12 mouse cellular contexts compared by ENCODE assay signal in genomic region chr13:47948098-47948865, GRCm38 (mm10).
DNase-seq lines count a peak whose midpoint lies in the region; ATAC-seq and TF ChIP-seq lines count a peak whose summit lies in the region.
"Had no signal": no experiment of that assay in that cellular context is flagged by ENCODE, and none has a peak within 500 bp of the region (broad histone marks: within the 10 kb centered on the region; RNA-seq: fewer than 3 reads in every experiment).

No protein-coding gene starts in this region.

- H3K9me3 ChIP-seq in embryonic facial prominence, embryonic 13.5 days: no peaks in the 10 kb centered on the region
- no peaks in the 10 kb centered on the region for H3K9me3 ChIP-seq in embryonic facial prominence, embryonic 10.5 days
- H3K9me3 ChIP-seq in forebrain, postnatal 0 days (ENCODE audit: low read length): no peaks in the 10 kb centered on the region
- H3K9me3 ChIP-seq: neural tube, embryonic 12.5 days had no signal

- TF ChIP-seq CTCF in left cerebral cortex, adult 2 months (IDR thresholded peaks at IDR 0.05): no peak
- TF ChIP-seq CTCF in brain, embryonic 14.5 days (IDR thresholded peaks at IDR 0.05; ENCODE audit: borderline replicate concordance, extremely low read depth, insufficient read depth, insufficient read length): no peak
- no peak for TF ChIP-seq CTCF in forebrain, postnatal 0 days (IDR thresholded peaks at IDR 0.05; ENCODE audit: low read depth)

- H3K4me3 ChIP-seq in embryonic facial prominence, embryonic 13.5 days: no peak overlapping the region
- H3K4me3 ChIP-seq in embryonic facial prominence, embryonic 10.5 days: no peak overlapping the region
- no peak overlapping the region for H3K4me3 ChIP-seq in left cerebral cortex, adult 2 months
- no peak overlapping the region for H3K4me3 ChIP-seq in forebrain, postnatal 0 days (ENCODE audit: low read depth, low read length)
- H3K4me3 ChIP-seq: megakaryocyte, embryonic 14.5 days; neural tube, embryonic 12.5 days had no signal

- no peak for DNase-seq in embryonic facial prominence, embryonic 10.5 days (ENCODE audit: low spot score)
- DNase-seq in left cerebral cortex, postnatal 4 days: peak; percentile 59
- no peak for DNase-seq in left cerebral cortex, adult 2 months (ENCODE audit: extremely low spot score in 1 of 2, low spot score in 2 of 2)
- peak; percentile 93 for DNase-seq in brain, embryonic 14.5 days (ENCODE audit: low read depth)
- DNase-seq in forebrain, postnatal 0 days: peak; percentile 34
- DNase-seq in right cerebral cortex, postnatal 4 days: no peak
- no peak for DNase-seq in spleen, adult 12 weeks (ENCODE audit: low spot score)
- DNase-seq: gastrocnemius, postnatal 36 days had no signal

- WGBS in embryonic facial prominence, embryonic 13.5 days: 63% methylated on average over 10 of the region's 10 CpGs
- WGBS in embryonic facial prominence, embryonic 10.5 days: 82% methylated on average over 10 of the region's 10 CpGs
- 43% methylated on average over 10 of the region's 10 CpGs for WGBS in forebrain, postnatal 0 days

- H3K4me1 ChIP-seq in embryonic facial prominence, embryonic 13.5 days: peaks cover 6% of the 10 kb centered on the region; the same call in 1 of the 2 replicates
- H3K4me1 ChIP-seq in embryonic facial prominence, embryonic 10.5 days: peaks cover 3% of the 10 kb centered on the region; the same call in 1 of the 2 replicates
- 0 out of 2 replicates have a peak, but pooled peaks cover 7% of the 10 kb centered on the region for H3K4me1 ChIP-seq in forebrain, postnatal 0 days (ENCODE audit: insufficient read depth)
- H3K4me1 ChIP-seq: megakaryocyte, embryonic 14.5 days had no signal

- H3K27ac ChIP-seq in embryonic facial prominence, embryonic 13.5 days: 0 out of 2 replicates have a peak overlapping the region, but pooled peaks have one; percentile 44
- H3K27ac ChIP-seq in embryonic facial prominence, embryonic 10.5 days (replicated peaks): no peak overlapping the region
- H3K27ac ChIP-seq in left cerebral cortex, adult 2 months: no peak overlapping the region
- no peak overlapping the region for H3K27ac ChIP-seq in forebrain, postnatal 0 days (ENCODE audit: low read depth, low read length)
- H3K27ac ChIP-seq: neural tube, embryonic 12.5 days had no signal

- H3K9ac ChIP-seq in embryonic facial prominence, embryonic 13.5 days: no peak overlapping the region
- H3K9ac ChIP-seq in forebrain, postnatal 0 days: no peak overlapping the region
- H3K9ac ChIP-seq: neural tube, embryonic 12.5 days had no signal

- TF ChIP-seq POLR2A in brain, embryonic 14.5 days (IDR thresholded peaks at IDR 0.05; ENCODE audit: borderline replicate concordance, extremely low read depth, insufficient read depth, insufficient read length, poor library complexity, severe bottlenecking): no peak

- ATAC-seq in embryonic facial prominence, embryonic 13.5 days (ENCODE audit: insufficient number of reproducible peaks, insufficient read depth, low FRiP score, low TSS enrichment, low read depth): no peak
- no peak for ATAC-seq in forebrain, postnatal 0 days

- intact Hi-C loops in left cerebral cortex, postnatal 4 days (cut with DNase I): no loop called here
- intact Hi-C loops in left cerebral cortex, adult 2 months (cut with DNase I): no loop called here

- H3K36me3 ChIP-seq in embryonic facial prominence, embryonic 13.5 days: no peaks in the 10 kb centered on the region
- H3K36me3 ChIP-seq in embryonic facial prominence, embryonic 10.5 days (replicated peaks): no peaks in the 10 kb centered on the region
- H3K36me3 ChIP-seq in forebrain, postnatal 0 days (ENCODE audit: insufficient read depth): no peaks in the 10 kb centered on the region
- H3K36me3 ChIP-seq: neural tube, embryonic 12.5 days had no signal

- no peak overlapping the region for H3K4me2 ChIP-seq in embryonic facial prominence, embryonic 13.5 days
- no peak overlapping the region for H3K4me2 ChIP-seq in forebrain, postnatal 0 days (ENCODE audit: low read depth)
- H3K4me2 ChIP-seq: liver, embryonic 11.5 days; neural tube, embryonic 12.5 days had no signal

- peaks cover 4% of the 10 kb centered on the region; the same call in 1 of the 2 replicates for H3K27me3 ChIP-seq in embryonic facial prominence, embryonic 13.5 days
- peaks cover 6% of the 10 kb centered on the region for H3K27me3 ChIP-seq in embryonic facial prominence, embryonic 10.5 days (replicated peaks; ENCODE audit: low read depth, poor library complexity, severe bottlenecking)
- no peaks in the 10 kb centered on the region for H3K27me3 ChIP-seq in forebrain, postnatal 0 days (ENCODE audit: insufficient read depth, low read length)
- H3K27me3 ChIP-seq: megakaryocyte, embryonic 14.5 days; neural tube, embryonic 12.5 days had no signal

Comparison
In these comparisons a context has a peak if more than half of its experiments do, and no peak if none do; other contexts are left out.
1. DNase-seq: peak in left cerebral cortex, postnatal 4 days (single experiment), brain, embryonic 14.5 days (single experiment) and forebrain, postnatal 0 days (single experiment); none in embryonic facial prominence, embryonic 10.5 days (single experiment), left cerebral cortex, adult 2 months (0 of 2), right cerebral cortex, postnatal 4 days (single experiment) and spleen, adult 12 weeks (single experiment).